Mouse (Mus musculus) kidney, adult 8-10 months (tissue): ENCODE measurements at regions not wholly inside any gene's neighbourhood (a gene's known extent, or its start where the extent isn't known, plus 50 kb on each side); places are given as distances from the start of the nearest gene placed in this dataset.
"Not testable (repeated sequence)": the region's sequence is repeated elsewhere in the genome, so short reads cannot be mapped to it uniquely, and the experiment has no call there.

Experiments
- DNase-seq, 2 experiments: peaks; one replicate each; pipeline ENCODE4 v3.0.0; 2022

DNA sequence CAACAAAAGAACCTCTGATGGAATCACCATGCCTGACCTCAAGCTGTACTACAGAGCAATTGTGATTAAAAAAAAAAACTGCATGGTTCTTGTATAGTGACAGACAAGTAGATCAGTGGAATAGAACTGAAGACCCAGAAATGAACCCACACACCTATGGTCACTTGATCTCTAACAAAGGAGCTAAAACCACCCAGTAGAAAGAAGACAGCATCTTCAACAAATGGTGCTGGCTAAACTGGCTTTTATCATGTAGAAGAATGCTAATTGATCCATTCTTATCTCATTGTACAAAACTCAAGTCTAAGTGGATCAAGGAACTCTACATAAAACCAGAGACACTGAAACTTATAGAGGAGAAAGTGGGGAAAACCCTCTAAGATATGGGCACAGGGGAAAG is 284.8 kb upstream of the Shh start:
- not testable (repeated sequence) for DNase-seq

DNA sequence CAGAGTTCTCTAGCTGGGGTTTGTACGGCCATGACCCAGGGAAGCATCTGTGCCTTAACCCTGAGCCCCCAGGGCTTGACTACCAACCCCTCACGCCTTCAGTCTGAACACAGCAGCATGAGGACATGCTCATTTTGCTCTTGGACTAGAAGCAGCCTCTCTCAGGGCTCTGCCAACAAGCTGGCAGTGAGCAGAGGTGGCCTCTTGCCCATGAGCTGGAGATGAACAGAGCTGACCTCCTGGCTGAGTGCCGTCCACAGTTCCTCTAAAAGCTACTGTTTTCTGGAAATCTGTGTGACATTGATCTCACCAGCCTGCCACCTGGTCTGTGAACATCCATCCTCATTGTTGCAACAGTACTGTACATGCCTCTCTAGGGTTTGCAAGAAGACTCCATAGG is 267.7 kb upstream of the Shh start:
- DNase-seq, result no peak

DNA sequence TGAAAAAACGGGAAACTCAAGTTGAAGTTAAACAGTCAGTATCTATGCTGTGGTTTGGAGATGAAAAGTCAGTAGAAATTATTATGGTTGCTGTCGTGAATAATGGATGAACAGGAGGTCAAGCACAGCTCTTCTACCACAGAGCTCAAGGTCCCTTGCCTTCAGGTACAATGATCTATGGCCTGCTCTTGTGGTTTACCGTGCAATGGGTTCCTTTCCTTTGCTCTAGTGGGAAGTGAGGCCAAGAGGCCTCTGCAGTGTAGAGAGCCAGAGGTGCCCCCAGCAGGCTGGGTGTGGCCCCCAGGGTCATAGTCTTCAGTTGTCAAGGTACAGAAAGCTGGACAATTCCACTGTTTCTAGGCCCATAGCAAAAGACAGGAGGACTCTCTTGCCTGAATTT is 255.0 kb upstream of the Shh start:
- no peak for DNase-seq

DNA sequence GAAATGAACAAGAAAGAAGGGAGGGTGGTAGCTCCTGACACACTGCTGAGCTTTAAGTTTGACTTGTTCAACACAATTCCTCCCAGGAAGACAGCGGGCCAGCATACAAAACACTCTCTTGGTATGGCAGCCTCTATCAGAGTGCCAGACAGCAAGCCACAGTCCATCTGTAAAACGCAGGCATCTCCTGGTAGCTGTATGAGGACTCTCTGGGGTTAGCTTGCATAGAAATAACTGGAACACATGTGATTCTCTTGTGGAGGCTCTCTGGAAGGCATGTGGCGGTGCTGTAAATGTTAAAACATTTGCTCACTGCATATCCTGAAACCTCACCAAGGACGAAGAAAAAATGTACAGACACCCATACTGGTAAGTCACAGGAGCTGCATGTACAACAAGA is 247.9 kb upstream of the Shh start:
- DNase-seq, result no peak

- no peak for DNase-seq
Observed at GRCm38 (mm10) chr5:28710517-28710916, 243.5 kb upstream of the Shh start.

- DNase-seq, result no peak
Observed at GRCm38 (mm10) chr5:28709626-28710025, 242.6 kb upstream of the Shh start.

DNA sequence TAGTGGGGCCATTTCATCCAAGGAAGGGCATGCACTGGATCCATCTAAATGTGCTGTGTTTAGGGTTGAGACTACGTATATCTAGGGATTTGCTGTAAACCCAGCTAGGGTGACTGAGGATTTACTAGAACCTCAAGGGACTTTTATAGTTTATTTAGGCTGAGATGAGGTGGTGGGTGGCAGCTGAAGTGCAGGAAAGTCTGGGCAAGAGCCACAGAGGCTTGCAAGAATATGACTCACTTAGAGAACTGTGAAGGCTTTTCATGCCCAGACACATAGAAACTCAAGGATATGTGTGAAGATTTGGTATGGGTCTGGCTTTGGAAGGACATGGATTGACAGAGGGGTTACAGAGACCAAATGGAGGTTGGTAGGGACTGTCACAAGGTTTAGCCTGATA is 237.3 kb upstream of the Shh start:
- DNase-seq, result no peak

DNA sequence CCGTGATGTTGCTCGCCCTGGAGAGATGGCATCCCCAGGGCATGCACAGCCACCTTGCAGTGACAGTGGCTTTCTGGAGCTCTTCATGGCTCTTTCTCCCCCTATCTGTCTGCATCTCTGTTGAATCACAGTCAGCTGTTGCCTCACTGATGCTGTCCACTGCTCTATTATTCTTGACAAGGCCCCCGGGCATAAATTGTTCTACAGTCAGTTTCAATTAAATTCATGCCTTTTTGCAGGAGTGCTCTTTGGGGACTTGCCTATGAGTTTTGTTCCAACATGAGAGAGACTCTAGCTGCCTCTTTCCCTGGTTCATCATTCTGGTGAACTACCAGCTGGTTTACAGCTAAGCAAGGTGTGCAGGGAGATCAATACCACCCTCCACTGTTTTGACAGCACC is 229.9 kb upstream of the Shh start:
- no peak for DNase-seq

GRCm38 (mm10) chr5:28690110-28690509 is 223.1 kb upstream of the Shh start:
- no peak for DNase-seq

GRCm38 (mm10) chr5:28689651-28690050 is 222.6 kb upstream of the Shh start:
- DNase-seq, result no peak

DNA sequence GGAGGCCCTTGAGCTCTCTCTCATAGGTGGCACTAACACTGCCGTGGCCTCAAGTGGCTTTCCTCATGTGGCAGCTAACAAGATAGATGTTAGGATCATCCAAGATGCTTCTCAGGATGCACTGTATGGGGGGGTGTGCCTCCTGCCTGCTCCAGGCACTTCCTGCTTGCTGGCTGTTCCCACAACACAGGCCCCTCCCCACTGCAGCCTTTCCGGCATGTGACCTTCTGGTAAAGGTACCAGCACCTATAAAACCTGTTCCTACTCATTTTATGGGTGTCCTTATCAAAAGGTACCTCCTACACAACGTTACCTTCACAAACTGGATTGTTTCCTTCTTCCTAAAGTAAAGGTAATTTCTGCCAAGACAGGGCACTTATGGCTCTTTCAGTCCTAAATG is 222.1 kb upstream of the Shh start:
- no peak for DNase-seq

GRCm38 (mm10) chr5:28682821-28683220 is 215.8 kb upstream of the Shh start:
- no peak for DNase-seq

DNA sequence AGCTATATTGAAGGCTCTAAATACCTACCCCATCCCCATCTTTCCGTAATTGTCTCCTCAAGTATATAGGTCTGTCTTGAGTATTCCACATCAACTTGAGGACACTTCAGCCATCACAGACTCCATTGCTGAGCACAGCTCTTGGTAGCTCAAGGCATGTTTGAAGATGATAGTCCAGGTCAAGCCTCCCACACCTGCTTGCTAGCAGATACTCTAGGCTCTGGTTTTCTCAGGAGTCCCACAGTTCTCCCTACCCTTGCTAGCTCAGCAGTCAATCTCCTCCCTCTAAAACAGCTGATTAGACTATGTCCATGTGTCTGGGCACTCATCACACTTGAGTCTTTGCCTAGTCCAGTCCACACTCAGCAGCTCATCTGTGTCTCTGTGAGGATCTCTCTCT is 213.3 kb upstream of the Shh start:
- no peak for DNase-seq

- no peak for DNase-seq
Observed at GRCm38 (mm10) chr5:28679761-28680160, 212.7 kb upstream of the Shh start.

GRCm38 (mm10) chr5:28630186-28630585 is 163.1 kb upstream of the Shh start:
- no peak for DNase-seq

- no peak for DNase-seq
Observed at GRCm38 (mm10) chr5:28611885-28612284, 144.8 kb upstream of the Shh start.

DNA sequence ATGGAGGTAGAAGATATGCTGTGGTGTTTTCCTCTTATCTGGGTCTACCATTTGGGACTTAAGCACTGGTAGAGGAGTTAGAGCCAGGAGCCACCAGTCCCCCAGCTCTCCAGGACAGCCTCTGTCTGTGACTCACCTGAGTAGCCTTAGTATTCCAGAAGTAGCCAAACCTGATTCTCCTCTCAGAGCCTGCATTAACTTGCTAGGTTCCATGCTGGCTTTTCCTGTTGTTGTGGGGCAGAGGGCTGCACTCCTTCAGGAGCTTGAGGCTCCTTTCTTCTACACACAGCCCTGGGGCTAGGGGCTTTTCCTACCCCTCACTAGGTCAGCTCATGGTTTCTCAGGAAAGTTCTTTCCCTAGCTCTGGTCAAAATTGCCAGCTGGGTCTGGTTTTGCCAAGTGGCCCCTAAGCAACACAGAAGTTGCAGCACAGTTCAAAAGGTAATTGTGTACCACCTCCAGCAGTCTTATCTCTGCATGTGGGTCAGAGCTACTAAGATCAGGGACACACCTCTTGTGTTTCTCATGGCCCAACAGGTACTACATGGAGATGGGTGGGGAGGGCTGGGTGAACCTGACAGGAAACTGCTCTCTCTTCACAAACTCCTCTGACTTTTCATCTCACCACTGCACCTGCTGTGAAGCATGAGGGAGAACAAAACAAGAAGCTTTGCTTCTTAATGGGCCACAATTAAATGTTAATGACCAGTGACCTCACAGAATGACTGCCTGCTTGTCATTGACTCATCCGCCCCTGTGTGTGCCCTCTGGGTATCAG is 129.7 kb upstream of the Shh start:
- DNase-seq, result no peak

DNA sequence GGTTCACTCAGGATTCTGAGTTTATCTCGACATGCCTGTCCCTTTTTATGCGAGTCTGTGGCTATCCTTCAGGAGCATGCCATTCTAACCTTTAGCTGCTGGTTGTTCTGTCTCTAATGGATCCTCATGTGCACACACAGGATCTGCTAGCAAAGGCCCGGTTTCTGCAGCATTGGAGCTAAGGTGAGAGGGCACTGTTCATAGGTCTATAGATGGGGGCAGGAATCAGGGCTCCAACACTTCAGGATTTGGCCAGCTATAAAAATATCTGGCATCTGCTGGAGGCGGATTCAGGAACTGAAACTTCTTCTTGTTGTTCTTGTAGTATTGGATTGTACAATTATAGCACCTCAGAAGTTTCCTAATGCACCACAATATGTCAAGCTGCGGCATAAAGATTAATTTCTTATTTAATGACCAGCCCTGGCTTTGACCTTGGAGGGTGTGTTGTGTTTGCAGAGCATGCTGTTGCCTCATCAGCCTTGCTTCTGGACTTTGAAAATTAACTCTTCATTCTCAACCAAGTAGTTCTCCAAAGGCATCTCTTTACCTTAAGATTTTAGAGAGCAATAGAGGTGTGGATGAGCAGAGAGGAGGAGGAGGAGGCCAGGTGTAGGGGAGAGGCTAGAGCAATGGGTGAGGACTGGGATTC is 104.4 kb upstream of the Shh start:
- DNase-seq, result no peak

DNA sequence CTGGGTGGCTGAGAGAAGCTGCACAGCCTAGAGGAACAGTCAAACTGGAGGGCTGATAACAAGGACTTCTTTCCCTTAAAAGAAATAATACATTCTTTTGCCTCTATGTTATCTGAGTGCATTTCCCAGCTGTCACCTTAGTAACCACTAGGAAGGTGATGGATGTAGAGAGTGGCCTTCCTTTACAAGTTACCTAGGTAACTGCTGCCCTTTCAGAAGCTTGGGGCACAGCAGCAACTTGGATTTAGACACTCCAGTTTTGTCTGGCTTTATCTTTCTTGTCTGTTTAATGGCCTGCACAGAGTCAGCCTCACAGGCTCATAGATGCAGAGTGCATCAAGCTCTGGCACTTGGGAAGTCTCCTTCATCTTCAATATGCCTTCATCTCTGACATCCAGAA is 101.4 kb upstream of the Shh start:
- no peak for DNase-seq

DNA sequence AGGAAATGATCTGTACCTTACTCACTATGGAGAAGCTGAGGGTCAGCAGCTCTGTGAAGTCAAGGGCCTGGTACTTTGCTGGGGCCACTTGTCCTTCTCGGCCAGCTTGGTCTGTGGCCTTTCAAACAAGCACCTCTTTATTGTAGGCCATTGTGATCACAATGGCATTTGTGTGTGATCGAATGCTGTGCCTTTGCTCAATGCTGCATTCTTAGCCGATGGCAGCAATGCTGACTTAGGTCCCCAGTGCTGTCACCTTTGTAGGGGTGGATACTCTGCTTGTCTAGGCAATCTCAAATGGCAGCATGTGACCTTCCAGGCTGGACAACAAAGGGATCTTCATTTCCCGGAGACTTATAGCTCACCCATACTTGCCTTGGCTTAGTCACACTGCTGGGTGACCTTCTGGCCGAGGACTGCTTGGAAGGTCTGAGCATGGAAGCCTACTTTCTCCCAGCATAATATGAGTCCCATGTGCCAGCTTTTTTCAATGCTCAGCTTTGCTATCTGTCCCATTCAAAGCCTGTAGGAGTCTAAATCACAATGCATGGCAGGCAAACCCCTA is 100.4 kb upstream of the Shh start:
- DNase-seq, result no peak

DNA sequence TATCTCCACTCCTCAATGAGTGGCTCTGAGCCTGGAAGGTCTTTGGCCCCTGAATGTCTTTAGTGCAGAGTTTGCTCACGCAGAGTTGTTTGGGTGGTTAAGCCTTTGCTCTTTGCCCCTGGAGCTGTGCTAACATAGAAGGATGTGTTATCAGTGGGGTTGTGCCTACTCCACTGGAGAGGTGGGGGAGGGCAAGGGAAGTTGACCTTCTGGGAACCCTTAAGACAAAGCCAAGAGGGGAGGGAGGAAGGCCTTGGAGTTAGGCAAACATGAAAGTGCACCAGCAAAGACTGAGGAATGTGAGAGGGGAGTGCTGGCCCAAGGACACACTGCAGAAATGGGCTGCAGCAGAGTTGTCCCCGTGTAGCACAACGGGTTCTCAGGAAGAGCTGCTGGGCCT is 96.3 kb upstream of the Shh start:
- no peak for DNase-seq

GRCm38 (mm10) chr5:28562917-28563316 is 95.9 kb upstream of the Shh start:
- no peak for DNase-seq

DNA sequence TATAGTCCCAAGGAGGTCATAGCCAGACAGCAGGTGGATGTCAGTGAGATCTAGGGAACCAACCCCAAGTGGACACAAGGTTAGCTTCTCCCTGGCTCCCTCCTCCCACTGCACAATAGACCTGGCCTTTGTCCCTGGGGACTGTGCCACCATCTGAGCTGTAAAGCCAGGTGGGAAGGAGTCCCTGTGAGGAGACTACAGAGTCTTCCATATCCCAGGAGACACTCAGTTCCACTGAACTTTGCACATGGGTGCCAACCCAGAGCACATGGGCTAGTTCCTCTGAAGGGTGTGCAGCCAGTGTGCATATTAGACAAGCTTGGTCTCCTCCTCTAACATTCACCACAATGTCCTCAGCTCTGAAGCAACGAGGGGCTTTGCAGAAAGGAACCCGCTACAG is 86.5 kb upstream of the Shh start:
- no peak for DNase-seq

DNA sequence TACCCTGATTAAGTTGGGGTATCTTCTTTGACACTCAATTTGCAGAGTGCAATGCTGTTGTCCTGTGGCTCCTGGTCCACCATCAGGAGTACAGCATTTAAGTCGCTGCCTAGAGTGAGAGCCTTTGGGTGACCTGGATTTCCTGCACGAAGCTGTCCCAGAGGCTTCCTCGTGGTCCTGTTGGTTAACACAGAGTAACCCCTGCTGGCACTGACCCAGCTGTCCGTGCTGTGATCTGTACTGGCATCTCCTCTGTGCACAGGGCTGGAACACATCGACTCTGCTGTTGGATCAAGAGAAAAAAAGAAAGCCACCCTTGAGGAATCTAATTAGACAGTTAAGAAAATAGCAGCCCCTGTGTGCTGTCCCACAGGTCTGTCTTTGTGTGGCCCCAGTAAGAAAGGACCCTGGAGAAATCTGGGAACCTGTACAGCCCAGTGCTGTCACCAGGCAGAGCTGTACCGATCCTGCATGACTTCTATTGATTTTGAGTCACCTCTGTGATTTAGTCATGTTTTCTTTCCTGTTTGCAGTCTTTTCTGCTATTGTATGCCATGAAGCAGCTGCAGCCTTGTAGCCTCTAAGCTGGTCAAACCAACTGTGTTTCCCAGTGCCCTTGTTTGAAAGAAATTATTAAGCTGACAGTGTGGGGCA is 63.3 kb upstream of the Shh start:
- peak; percentile 11 to 19 for DNase-seq
